Mouse (Mus musculus) small intestine, adult 2 months (tissue): ENCODE results near the gene Myzap.

Experiments
- CTCF ChIP-seq: fragments of 200-500 bp; IDR thresholded peaks from 2 replicates; pipeline ENCODE4 v1.5.1; 2012; ENCODE audit warnings: low read depth, mild to moderate bottlenecking, control low read depth, inconsistent platforms, low read length, moderate library complexity, mixed read lengths; ENCODE audit not compliant: insufficient replicate concordance, insufficient read length; ENCODE audit errors: extremely low read depth
- POLR2A ChIP-seq: fragments of 200-500 bp; IDR thresholded peaks from 2 replicates; pipeline ENCODE4 v1.6.1; 2012; ENCODE audit warnings: low read depth, mild to moderate bottlenecking, control low read depth, inconsistent platforms, low read length, moderate library complexity

DNA sequence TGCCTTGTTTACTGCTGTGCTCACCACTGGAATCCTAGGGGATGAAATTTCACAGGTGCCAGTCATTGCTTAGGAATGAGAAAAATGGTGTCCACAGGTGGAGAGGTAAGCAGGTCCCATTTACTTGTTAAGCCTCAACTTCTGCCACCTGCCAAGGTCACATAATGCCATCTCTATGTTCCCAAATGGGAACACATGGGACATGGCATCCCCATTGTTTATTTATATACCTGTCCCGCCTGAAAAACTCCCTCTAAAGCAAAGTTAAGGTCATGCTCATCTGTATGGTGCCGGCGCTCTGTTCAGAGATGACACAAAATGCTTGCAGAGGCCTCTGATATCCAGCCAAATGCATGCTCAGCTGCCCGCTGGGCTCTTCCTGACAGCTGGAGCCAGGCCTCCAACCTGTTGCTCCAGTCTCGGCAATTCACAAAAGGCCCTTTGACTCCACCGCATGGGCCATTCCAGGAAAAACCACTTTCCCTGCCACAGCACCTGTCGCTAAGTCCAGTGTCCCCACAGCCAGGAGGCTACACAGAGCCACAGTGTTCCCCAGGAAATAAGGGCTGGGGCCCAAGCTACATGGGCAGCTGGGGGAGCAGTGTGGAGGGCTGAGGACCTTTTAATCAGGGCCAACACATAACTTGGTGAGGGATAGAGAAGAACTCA lies 13.1 kb downstream of the Myzap start:
- TF ChIP-seq CTCF: no peak
- TF ChIP-seq POLR2A: no peak
